Mouse (Mus musculus): ENCODE data around the gene Gm13696. TPM values are rescaled to one million over a fixed set of nuclear protein-coding genes. Genes with fewer than 3 reads are reported as not detected.
"Not testable (repeated sequence)": the region's sequence is repeated elsewhere in the genome, so short reads cannot be mapped to it uniquely, and the experiment has no call there.

The Gm13696 gene
- total and polyA plus RNA-seq, 3 experiments: 0.27 TPM; not detected in 2

DNA sequence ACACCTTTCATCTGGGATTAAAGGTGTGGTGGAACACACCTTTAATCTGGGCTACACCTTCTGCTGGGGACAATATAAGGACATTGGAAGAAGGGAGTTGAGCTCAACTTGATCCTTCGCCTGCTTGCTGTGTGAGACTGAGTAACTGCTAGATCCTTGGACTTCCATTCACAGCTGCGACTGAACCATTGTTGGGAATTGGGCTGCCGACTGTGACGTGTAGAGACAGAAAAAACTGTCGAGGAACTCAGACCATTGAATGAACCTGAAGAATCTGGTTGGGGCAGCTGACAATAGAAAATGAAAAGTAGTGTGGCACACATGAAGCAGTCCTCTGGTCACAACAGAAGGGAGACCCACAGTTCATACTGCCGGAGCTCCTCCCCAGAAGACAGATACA, 17.3 kb downstream of the Gm13696 start, which contains the start of gene Gm13691:
TSS of gene Gm13691 (plus strand) at position 301 of the 400 bp plus-strand sequence.
- not testable (repeated sequence) for H3K4me3 ChIP-seq (ENCODE audit: low read depth, low read length); ATAC-seq (ENCODE audit: extremely low read depth, insufficient number of reproducible peaks, low FRiP score, poor library complexity, severe bottlenecking); H3K9me3 ChIP-seq (replicated peaks); H3K36me3 ChIP-seq (replicated peaks); H3K27me3 ChIP-seq (ENCODE audit: insufficient read depth, low read length); H3K4me1 ChIP-seq (ENCODE audit: insufficient read depth, low read depth, low read length); DNase-seq (ENCODE audit: low spot score)

DNA sequence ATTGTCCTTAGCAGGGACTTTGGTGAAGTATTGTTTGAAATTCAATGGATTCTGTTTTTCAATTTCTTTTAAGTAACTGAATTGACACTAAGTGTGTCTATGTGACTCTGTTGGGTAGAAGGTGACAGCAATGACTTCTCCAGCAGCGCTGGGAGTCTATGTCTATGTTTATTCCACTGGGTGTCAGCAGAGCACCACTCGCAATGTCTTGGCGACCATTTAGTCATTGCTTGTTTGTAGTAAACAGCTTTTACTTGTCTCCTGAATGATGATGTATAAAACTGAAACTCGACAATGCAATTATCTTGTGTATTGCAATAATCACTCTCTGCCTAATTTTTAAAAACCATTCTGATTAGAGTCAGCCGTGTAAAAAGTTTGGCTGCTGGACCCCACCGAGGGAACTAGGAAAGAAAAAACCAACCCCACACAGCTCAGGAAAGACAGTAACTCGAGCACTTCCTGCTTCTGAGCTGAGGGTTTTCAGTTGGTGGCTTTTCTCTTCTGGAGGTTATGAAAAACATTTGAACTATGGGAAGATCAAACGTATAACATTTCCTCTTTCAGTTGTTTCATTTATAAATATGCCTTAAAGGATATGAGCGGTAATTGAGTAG, 20.8 kb downstream of the Gm13696 start:
- not testable (repeated sequence) for H3K27me3 ChIP-seq (ENCODE audit: insufficient read depth, low read length); H3K36me3 ChIP-seq (replicated peaks); H3K4me1 ChIP-seq (ENCODE audit: insufficient read depth, low read depth, low read length); H3K9me3 ChIP-seq (replicated peaks); H3K4me3 ChIP-seq (ENCODE audit: low read depth, low read length)
- DNase-seq (ENCODE audit: low spot score) (peak; percentile 15), ATAC-seq (ENCODE audit: extremely low read depth, insufficient number of reproducible peaks, low FRiP score, poor library complexity, severe bottlenecking) (peak; percentile 96)

DNA sequence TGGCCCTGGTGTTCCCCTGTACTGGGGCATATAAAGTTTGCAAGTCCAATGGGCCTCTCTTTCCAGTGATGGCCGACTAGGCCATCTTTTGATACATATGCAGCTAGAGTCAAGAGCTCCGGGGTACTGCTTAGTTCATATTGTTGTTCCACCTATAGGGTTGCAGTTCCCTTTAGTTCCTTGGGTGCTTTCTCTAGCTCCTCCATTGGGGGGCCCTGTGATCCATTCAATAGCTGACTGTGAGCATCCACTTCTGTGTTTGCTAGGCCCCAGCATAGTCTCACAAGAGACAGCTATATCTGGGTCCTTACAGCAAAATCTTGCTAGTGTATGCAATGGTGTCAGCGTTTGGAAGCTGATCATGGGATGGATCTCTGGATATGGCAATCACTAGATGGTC, 21.6 kb downstream of the Gm13696 start:
- H3K4me1 ChIP-seq (ENCODE audit: insufficient read depth, low read depth, low read length); H3K4me3 ChIP-seq (ENCODE audit: low read depth, low read length); H3K36me3 ChIP-seq (replicated peaks); DNase-seq (ENCODE audit: low spot score); H3K9me3 ChIP-seq (replicated peaks); ATAC-seq (ENCODE audit: extremely low read depth, insufficient number of reproducible peaks, low FRiP score, poor library complexity, severe bottlenecking); H3K27me3 ChIP-seq (ENCODE audit: insufficient read depth, low read length): not testable (repeated sequence)

- no peak for DNase-seq (ENCODE audit: low spot score)
- no peaks in the 10 kb centered on the region for H3K9me3 ChIP-seq (replicated peaks)
- peaks cover 27% of the 10 kb centered on the region for H3K4me1 ChIP-seq (ENCODE audit: insufficient read depth, low read depth, low read length)
- no peak overlapping the region for H3K4me3 ChIP-seq (ENCODE audit: low read depth, low read length)
- H3K36me3 ChIP-seq (replicated peaks): no peaks in the 10 kb centered on the region
- H3K27me3 ChIP-seq (ENCODE audit: insufficient read depth, low read length): no peaks in the 10 kb centered on the region
- ATAC-seq (ENCODE audit: extremely low read depth, insufficient number of reproducible peaks, low FRiP score, poor library complexity, severe bottlenecking): no peak
- TF ChIP-seq POLR2AphosphoS5 (IDR thresholded peaks at IDR 0.05; ENCODE audit: insufficient replicate concordance, low read depth, low read length) (no peak), CTCF (IDR thresholded peaks at IDR 0.05; ENCODE audit: low read depth, low read length) (no peak), TAL1 (conservative IDR thresholded peaks at IDR 0.05; ENCODE audit: low read depth, low read length) (no peak), GATA1 (IDR thresholded peaks at IDR 0.05; ENCODE audit: borderline replicate concordance, low read length) (no peak), GATA2 (IDR thresholded peaks at IDR 0.05; ENCODE audit: borderline replicate concordance, low read depth, low read length) (no peak)
Measured at GRCm38 (mm10) chr2:84008913-84009312, 36.0 kb downstream of the Gm13696 start.

GRCm38 (mm10) chr2:84009818-84010217, 36.9 kb downstream of the Gm13696 start:
- Histone ChIP-seq H3K27me3 (ENCODE audit: insufficient read depth, low read length) (no peaks in the 10 kb centered on the region), H3K9me3 (replicated peaks) (no peaks in the 10 kb centered on the region), H3K4me3 (ENCODE audit: low read depth, low read length) (no peak overlapping the region), H3K4me1 (ENCODE audit: insufficient read depth, low read depth, low read length) (peaks cover 32% of the 10 kb centered on the region), H3K36me3 (replicated peaks) (no peaks in the 10 kb centered on the region)
- ATAC-seq (ENCODE audit: extremely low read depth, insufficient number of reproducible peaks, low FRiP score, poor library complexity, severe bottlenecking) (peak; percentile 86), DNase-seq (ENCODE audit: low spot score) (no peak)
- TF ChIP-seq POLR2AphosphoS5 (IDR thresholded peaks at IDR 0.05; ENCODE audit: insufficient replicate concordance, low read depth, low read length) (no peak), TAL1 (conservative IDR thresholded peaks at IDR 0.05; ENCODE audit: low read depth, low read length) (peak; percentile 18; the same call in 1 of the 2 replicates)

DNA sequence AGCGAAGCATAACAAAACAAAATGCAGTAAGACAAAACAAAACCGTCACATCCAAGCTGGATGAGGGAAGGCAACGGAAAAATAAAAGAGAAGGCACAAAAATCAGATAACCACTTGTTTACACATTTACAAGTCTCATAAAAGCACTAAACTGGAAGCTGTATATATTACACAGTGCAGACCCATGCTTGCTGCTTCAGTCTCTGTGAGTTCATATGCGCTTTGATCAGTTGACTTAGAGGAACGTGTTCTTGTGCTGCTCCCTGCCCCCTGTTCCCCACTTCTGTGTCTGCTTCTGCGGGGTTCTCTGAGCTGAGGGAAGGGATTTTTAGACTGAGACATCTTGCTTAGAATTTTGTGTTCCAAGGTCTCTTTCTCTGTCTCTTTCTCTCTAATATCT, 41.6 kb downstream of the Gm13696 start:
- no peaks in the 10 kb centered on the region for H3K9me3 ChIP-seq (replicated peaks)
- DNase-seq (ENCODE audit: low spot score): no peak
- H3K4me3 ChIP-seq (ENCODE audit: low read depth, low read length): no peak overlapping the region
- H3K27me3 ChIP-seq (ENCODE audit: insufficient read depth, low read length): no peaks in the 10 kb centered on the region
- no peak for ATAC-seq (ENCODE audit: extremely low read depth, insufficient number of reproducible peaks, low FRiP score, poor library complexity, severe bottlenecking)
- H3K36me3 ChIP-seq (replicated peaks): no peaks in the 10 kb centered on the region
- H3K4me1 ChIP-seq (ENCODE audit: insufficient read depth, low read depth, low read length): peaks cover 46% of the 10 kb centered on the region
- TF ChIP-seq POLR2AphosphoS5 (IDR thresholded peaks at IDR 0.05; ENCODE audit: insufficient replicate concordance, low read depth, low read length) (no peak), GATA2 (IDR thresholded peaks at IDR 0.05; ENCODE audit: borderline replicate concordance, low read depth, low read length) (no peak), TAL1 (conservative IDR thresholded peaks at IDR 0.05; ENCODE audit: low read depth, low read length) (no peak), CTCF (IDR thresholded peaks at IDR 0.05; ENCODE audit: low read depth, low read length) (no peak), GATA1 (IDR thresholded peaks at IDR 0.05; ENCODE audit: borderline replicate concordance, low read length) (no peak)

DNA sequence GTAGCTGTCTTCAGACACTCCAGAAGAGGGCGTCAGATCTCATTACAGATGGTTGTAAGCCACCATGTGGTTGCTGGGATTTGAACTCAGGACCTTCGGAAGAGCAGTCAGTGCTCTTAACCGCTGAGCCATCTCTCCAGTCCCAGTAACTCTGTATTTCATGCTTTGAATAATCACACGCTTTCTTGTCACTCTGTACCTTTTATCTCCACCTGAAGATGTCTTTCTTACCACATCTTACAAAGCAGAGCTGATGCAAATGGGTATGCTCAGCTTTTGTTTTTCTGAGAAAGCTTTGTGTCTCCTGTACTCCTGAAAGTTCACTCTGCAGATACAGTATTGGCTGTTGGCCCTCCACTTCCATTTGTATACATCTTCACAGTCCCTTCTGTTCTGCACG, 43.4 kb downstream of the Gm13696 start:
- H3K27me3 ChIP-seq (ENCODE audit: insufficient read depth, low read length); H3K4me3 ChIP-seq (ENCODE audit: low read depth, low read length); ATAC-seq (ENCODE audit: extremely low read depth, insufficient number of reproducible peaks, low FRiP score, poor library complexity, severe bottlenecking); H3K36me3 ChIP-seq (replicated peaks); H3K9me3 ChIP-seq (replicated peaks); DNase-seq (ENCODE audit: low spot score): not testable (repeated sequence)
- H3K4me1 ChIP-seq (ENCODE audit: insufficient read depth, low read depth, low read length): peaks cover 51% of the 10 kb centered on the region
